Mouse (Mus musculus) intestine, embryonic 14.5 days (tissue): ENCODE measurements around the gene Tspan15. TPM values are rescaled to one million over a fixed set of nuclear protein-coding genes. Genes with fewer than 3 reads are reported as not detected.
A peak's percentile ranks its signal among the peaks of the same experiment; 100 is the strongest.

Experiments
- ATAC-seq: fragments of 200-750 bp; cut with Nextera tagmentation; replicated peaks from 2 replicates; pipeline ENCODE4 v1.8.0; 2017; ENCODE audit warnings: low read depth, moderate number of reproducible peaks, moderate TSS enrichment, moderate library complexity; ENCODE audit not compliant: low FRiP score, low TSS enrichment
- DNase-seq: peaks from one replicate; pipeline ENCODE4 v3.0.0-alpha.2; 2018; ENCODE audit warnings: low spot score
- H3K27ac ChIP-seq: fragments of 300-500 bp; sonication (generic); 2 replicates; pipeline ENCODE4 v1.5.1; 2014; ENCODE audit warnings: low read depth, mild to moderate bottlenecking, control low read depth
- H3K27me3 ChIP-seq: fragments of 300-500 bp; sonication (generic); replicated peaks from 2 replicates; pipeline ENCODE4 v1.6.1; 2014; ENCODE audit warnings: low read length, control low read depth; ENCODE audit not compliant: control insufficient read depth, insufficient read depth
- H3K36me3 ChIP-seq: fragments of 300-500 bp; sonication (generic); 2 replicates; pipeline ENCODE4 v1.6.1; 2014; ENCODE audit warnings: low read length, control low read depth; ENCODE audit not compliant: control insufficient read depth, insufficient read depth
- H3K4me1 ChIP-seq: fragments of 300-500 bp; sonication (generic); replicated peaks from 2 replicates; pipeline ENCODE4 v1.6.1; 2014; ENCODE audit warnings: low read length, control low read depth, mixed read lengths; ENCODE audit not compliant: control insufficient read depth, insufficient read depth
- H3K4me2 ChIP-seq: fragments of 300-500 bp; sonication (generic); 2 replicates; pipeline ENCODE4 v1.6.1; 2014; ENCODE audit warnings: low read length
- H3K4me3 ChIP-seq: fragments of 300-500 bp; sonication (generic); 2 replicates; pipeline ENCODE4 v1.5.1; 2014; ENCODE audit warnings: low read depth, low read length, control low read depth, mixed read lengths
- H3K9ac ChIP-seq: fragments of 300-500 bp; sonication (generic); 2 replicates; pipeline ENCODE4 v1.6.1; 2014; ENCODE audit warnings: mild to moderate bottlenecking, low read length
- H3K9me3 ChIP-seq: fragments of 300-500 bp; sonication (generic); 2 replicates; pipeline ENCODE4 v1.6.1; 2016; ENCODE audit warnings: low read length, control low read depth; ENCODE audit not compliant: control insufficient read depth
- WGBS: fragments of 180-500 bp; shearing (Covaris S2); extraction: QIAGEN DNeasy Blood & Tissue Kit; methylation state at CpG from one replicate; pipeline ENCODE4 v1.1.7; 2014; 5-methylcytosine and 5-hydroxymethylcytosine counted together
- polyA plus RNA-seq: library from polyadenylated mRNA; unstranded; fragments of >200 nt; fragmentation: Nextera tagmentation; extraction: Ambion mirVana; gene quantifications from 2 replicates; pipeline ENCODE4 v1.2.1, GENCODE M21; 2014

The Tspan15 gene
- polyA plus RNA-seq, 1 experiment from 2014 or later: 32.5 TPM

GRCm38 (mm10) chr10:62258298-62258697 lies 27.2 kb upstream of the Tspan15 start:
- Histone ChIP-seq H3K27me3 (no peaks in the 10 kb centered on the region), H3K4me2 (no peak overlapping the region), H3K9me3 (no peaks in the 10 kb centered on the region), H3K9ac (no peak overlapping the region), H3K4me1 (no peaks in the 10 kb centered on the region; the same call in 1 of the 2 replicates), H3K27ac (no peak overlapping the region), H3K4me3 (no peak overlapping the region), H3K36me3 (no peaks in the 10 kb centered on the region)
- ATAC-seq (no peak), DNase-seq (peak; percentile 65)
- 79% methylated on average over 5 of the region's 5 CpGs for WGBS

GRCm38 (mm10) chr10:62252496-62253235 lies 21.6 kb upstream of the Tspan15 start:
- 83% methylated on average over 27 of the region's 27 CpGs for WGBS
- H3K27ac ChIP-seq: no peak overlapping the region
- H3K9me3 ChIP-seq: no peaks in the 10 kb centered on the region
- H3K4me2 ChIP-seq: no peak overlapping the region
- DNase-seq (no peak), ATAC-seq (no peak)
- H3K4me3 ChIP-seq: no peak overlapping the region
- no peaks in the 10 kb centered on the region for H3K36me3 ChIP-seq
- peaks cover 7% of the 10 kb centered on the region; the same call in 1 of the 2 replicates for H3K4me1 ChIP-seq
- no peak overlapping the region for H3K9ac ChIP-seq
- H3K27me3 ChIP-seq: no peaks in the 10 kb centered on the region

GRCm38 (mm10) chr10:62252000-62252488 lies 21.0 kb upstream of the Tspan15 start, which contains the start of gene Tacr2:
TSS of gene Tacr2 (plus strand) at chr10:62252438.
- DNase-seq: no peak
- Histone ChIP-seq H3K27ac (no peak within 1 kb of the TSS), H3K4me3 (no peak within 1 kb of the TSS), H3K4me2 (no peak within 1 kb of the TSS), H3K4me1 (peaks cover 9% of the 10 kb centered on the region; the same call in 1 of the 2 replicates), H3K9ac (no peak within 1 kb of the TSS), H3K36me3 (no peaks in the 10 kb centered on the region), H3K9me3 (no peaks in the 10 kb centered on the region), H3K27me3 (no peaks in the 10 kb centered on the region)
- ATAC-seq: no peak
- 60% methylated on average over 12 of the region's 12 CpGs for WGBS

- 9% methylated on average over 8 of the region's 8 CpGs for WGBS
- H3K4me3 ChIP-seq: no peak overlapping the region
- peak overlapping the region; percentile 58 for H3K27ac ChIP-seq
- ATAC-seq (peak; percentile 56), DNase-seq (no peak)
- H3K9me3 ChIP-seq: no peaks in the 10 kb centered on the region
- no peaks in the 10 kb centered on the region for H3K36me3 ChIP-seq
- H3K4me2 ChIP-seq: no peak overlapping the region
- H3K27me3 ChIP-seq: no peaks in the 10 kb centered on the region
- peaks cover 9% of the 10 kb centered on the region; the same call in 1 of the 2 replicates for H3K4me1 ChIP-seq
- H3K9ac ChIP-seq: no peak overlapping the region
Measured at GRCm38 (mm10) chr10:62247815-62248214, 16.8 kb upstream of the Tspan15 start.

GRCm38 (mm10) chr10:62247156-62247555 lies 16.1 kb upstream of the Tspan15 start:
- Histone ChIP-seq H3K4me2 (no peak overlapping the region), H3K4me1 (peaks cover 9% of the 10 kb centered on the region; the same call in 1 of the 2 replicates), H3K9me3 (no peaks in the 10 kb centered on the region), H3K27me3 (no peaks in the 10 kb centered on the region), H3K4me3 (no peak overlapping the region), H3K36me3 (no peaks in the 10 kb centered on the region), H3K27ac (peak overlapping the region; percentile 58; the same call in 1 of the 2 replicates), H3K9ac (no peak overlapping the region)
- DNase-seq: no peak
- WGBS: 44% methylated on average over 3 of the region's 3 CpGs
- ATAC-seq: no peak

GRCm38 (mm10) chr10:62244067-62244466 lies 13.0 kb upstream of the Tspan15 start:
- DNase-seq: no peak
- no peak for ATAC-seq
- Histone ChIP-seq H3K27me3 (no peaks in the 10 kb centered on the region), H3K27ac (no peak overlapping the region), H3K4me3 (no peak overlapping the region), H3K4me2 (no peak overlapping the region), H3K9ac (no peak overlapping the region), H3K4me1 (peaks cover 9% of the 10 kb centered on the region; the same call in 1 of the 2 replicates), H3K9me3 (no peaks in the 10 kb centered on the region), H3K36me3 (no peaks in the 10 kb centered on the region)
- 91% methylated on average over 9 of the region's 9 CpGs for WGBS

- H3K4me1 ChIP-seq: peaks cover 5% of the 10 kb centered on the region; the same call in 1 of the 2 replicates
- no peaks in the 10 kb centered on the region for H3K36me3 ChIP-seq
- peak; percentile 30; the same call in 1 of the 2 replicates for ATAC-seq
- no peak overlapping the region for H3K4me3 ChIP-seq
- no peak overlapping the region for H3K27ac ChIP-seq
- H3K9me3 ChIP-seq: no peaks in the 10 kb centered on the region
- 39% methylated on average over 13 of the region's 13 CpGs for WGBS
- no peaks in the 10 kb centered on the region for H3K27me3 ChIP-seq
- H3K4me2 ChIP-seq: no peak overlapping the region
- no peak for DNase-seq
- H3K9ac ChIP-seq: no peak overlapping the region
Measured at GRCm38 (mm10) chr10:62242896-62243295, 11.8 kb upstream of the Tspan15 start.

- no peaks in the 10 kb centered on the region for H3K9me3 ChIP-seq
- DNase-seq (no peak), ATAC-seq (no peak)
- H3K4me1 ChIP-seq: no peaks in the 10 kb centered on the region
- H3K27me3 ChIP-seq: no peaks in the 10 kb centered on the region
- no peak overlapping the region for H3K4me2 ChIP-seq
- no peaks in the 10 kb centered on the region for H3K36me3 ChIP-seq
- H3K27ac ChIP-seq: no peak overlapping the region
- WGBS: 54% methylated on average over 10 of the region's 10 CpGs
- no peak overlapping the region for H3K4me3 ChIP-seq
- H3K9ac ChIP-seq: no peak overlapping the region
Measured at GRCm38 (mm10) chr10:62242358-62242757, 11.3 kb upstream of the Tspan15 start.
